Mouse (Mus musculus) olfactory bulb, adult 2 months (tissue): ENCODE measurements around the gene Sv2b.
"Not testable (repeated sequence)": the region's sequence is repeated elsewhere in the genome, so short reads cannot be mapped to it uniquely, and the experiment has no call there.

Source experiments
- CTCF ChIP-seq: fragments of 200-500 bp; IDR thresholded peaks from 2 replicates; pipeline ENCODE4 v1.5.1; 2012; ENCODE audit warnings: low read depth, mild to moderate bottlenecking, low read length, moderate library complexity; ENCODE audit not compliant: insufficient read depth
- POLR2A ChIP-seq: fragments of 200-500 bp; IDR thresholded peaks from 2 replicates; pipeline ENCODE4 v1.6.1; 2012; ENCODE audit warnings: mild to moderate bottlenecking, low read depth, low read length, moderate library complexity; ENCODE audit not compliant: insufficient read depth

DNA sequence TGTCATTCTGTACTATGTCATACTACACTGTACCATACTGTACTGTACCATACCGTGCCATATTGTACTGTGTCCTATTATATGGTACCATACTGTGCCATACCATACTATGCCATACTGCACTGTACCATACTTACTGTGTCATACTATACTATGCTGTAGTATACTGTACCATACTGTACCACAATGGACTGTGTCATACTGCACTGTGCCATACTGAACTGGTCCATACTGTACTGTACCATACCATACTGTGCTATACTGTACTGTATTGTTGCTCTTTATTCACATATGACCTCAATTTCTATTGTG, 114.2 kb downstream of the Sv2b start:
- not testable (repeated sequence) for TF ChIP-seq CTCF, POLR2A
